Mouse (Mus musculus): ENCODE results near the gene B4galt3. TPM values are rescaled to one million over a fixed set of nuclear protein-coding genes. Genes with fewer than 3 reads are reported as not detected.

Gene B4galt3
- total and polyA plus RNA-seq, 2 experiments from 2014 or later, result 94.9 to 110 TPM

DNA sequence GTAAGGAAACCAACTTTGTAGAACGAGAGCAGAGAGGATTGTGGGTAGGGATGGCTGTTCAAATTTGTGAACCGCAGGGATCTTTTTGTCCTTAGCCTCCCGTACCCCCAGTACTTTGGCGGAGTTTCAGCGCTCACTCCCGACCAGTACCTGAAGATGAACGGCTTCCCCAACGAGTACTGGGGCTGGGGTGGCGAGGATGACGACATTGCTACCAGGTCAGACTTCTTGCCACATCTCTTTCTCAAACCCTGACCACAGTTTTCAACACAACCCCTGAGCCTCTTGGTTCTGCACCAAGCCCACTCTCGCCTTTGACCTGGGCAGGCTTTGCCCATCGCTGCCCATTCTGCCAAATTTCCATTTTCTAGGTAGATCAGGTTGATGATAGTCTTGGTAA, 4.0 kb downstream of the B4galt3 start:
- H3K4me1 ChIP-seq (ENCODE audit: insufficient read depth, low read length), result peaks cover 9% of the 10 kb centered on the region; the same call in 1 of the 2 replicates
- no peak for ATAC-seq (ENCODE audit: low FRiP score)
- WGBS, result 93% methylated on average over 12 of the region's 12 CpGs
- no peak for DNase-seq (ENCODE audit: low spot score)
- no peaks in the 10 kb centered on the region for H3K9me3 ChIP-seq (ENCODE audit: low read length)
- no peaks in the 10 kb centered on the region for H3K27me3 ChIP-seq (ENCODE audit: insufficient read depth, low read length)
- H3K4me2 ChIP-seq (ENCODE audit: low read depth, low read length, poor library complexity, severe bottlenecking), result no peak overlapping the region
- no peak for TF ChIP-seq CTCF (IDR thresholded peaks at IDR 0.05)
- H3K4me3 ChIP-seq (ENCODE audit: low read depth, low read length), result no peak overlapping the region
- H3K27ac ChIP-seq (ENCODE audit: low read depth, low read length), result no peak overlapping the region
- peaks cover 48% of the 10 kb centered on the region for H3K36me3 ChIP-seq (ENCODE audit: insufficient read depth, low read length)
- no peak overlapping the region for H3K9ac ChIP-seq (replicated peaks; ENCODE audit: low read length, poor library complexity, severe bottlenecking)

DNA sequence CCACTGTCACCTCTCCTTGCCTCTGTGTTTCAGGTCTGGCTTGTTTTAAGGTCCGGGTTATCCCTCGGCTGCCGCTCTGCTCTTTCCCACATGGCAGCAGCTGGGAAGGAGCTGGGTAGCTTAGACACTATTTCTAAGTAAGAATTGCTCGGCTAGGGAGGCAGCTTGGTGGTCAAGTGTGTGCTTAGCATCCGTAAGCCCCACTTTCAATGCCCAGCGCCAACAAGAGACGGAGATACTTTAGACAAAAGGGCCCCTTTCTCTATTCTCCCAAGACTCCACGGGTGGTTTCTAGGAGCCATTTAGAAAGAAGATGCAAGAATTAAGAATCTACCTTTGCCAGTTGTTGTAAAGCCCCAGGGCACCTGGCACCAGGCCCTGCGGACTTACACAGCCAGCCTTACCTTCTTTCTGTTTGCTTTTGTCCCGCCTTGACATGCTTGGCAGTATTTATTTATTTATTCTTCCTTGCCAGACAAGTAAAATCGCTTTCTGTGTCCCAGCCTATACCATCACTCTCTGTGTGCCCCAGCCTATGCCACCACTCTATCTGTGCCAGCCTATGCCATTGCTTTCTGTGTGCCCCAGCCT, 5.1 kb downstream of the B4galt3 start:
- H3K4me2 ChIP-seq (ENCODE audit: low read depth, low read length, poor library complexity, severe bottlenecking), result no peak overlapping the region
- H3K4me1 ChIP-seq (ENCODE audit: insufficient read depth, low read length), result peaks cover 12% of the 10 kb centered on the region
- no peaks in the 10 kb centered on the region for H3K9me3 ChIP-seq (ENCODE audit: low read length)
- no peak for ATAC-seq (ENCODE audit: low FRiP score)
- no peak for TF ChIP-seq CTCF (IDR thresholded peaks at IDR 0.05)
- WGBS, result 76% methylated on average over 11 of the region's 11 CpGs
- no peak for DNase-seq (ENCODE audit: low spot score)
- no peak overlapping the region for H3K4me3 ChIP-seq (ENCODE audit: low read depth, low read length)
- H3K27ac ChIP-seq (ENCODE audit: low read depth, low read length), result no peak overlapping the region
- no peak overlapping the region for H3K9ac ChIP-seq (replicated peaks; ENCODE audit: low read length, poor library complexity, severe bottlenecking)
- H3K27me3 ChIP-seq (ENCODE audit: insufficient read depth, low read length), result no peaks in the 10 kb centered on the region
- peaks cover 48% of the 10 kb centered on the region for H3K36me3 ChIP-seq (ENCODE audit: insufficient read depth, low read length)

DNA sequence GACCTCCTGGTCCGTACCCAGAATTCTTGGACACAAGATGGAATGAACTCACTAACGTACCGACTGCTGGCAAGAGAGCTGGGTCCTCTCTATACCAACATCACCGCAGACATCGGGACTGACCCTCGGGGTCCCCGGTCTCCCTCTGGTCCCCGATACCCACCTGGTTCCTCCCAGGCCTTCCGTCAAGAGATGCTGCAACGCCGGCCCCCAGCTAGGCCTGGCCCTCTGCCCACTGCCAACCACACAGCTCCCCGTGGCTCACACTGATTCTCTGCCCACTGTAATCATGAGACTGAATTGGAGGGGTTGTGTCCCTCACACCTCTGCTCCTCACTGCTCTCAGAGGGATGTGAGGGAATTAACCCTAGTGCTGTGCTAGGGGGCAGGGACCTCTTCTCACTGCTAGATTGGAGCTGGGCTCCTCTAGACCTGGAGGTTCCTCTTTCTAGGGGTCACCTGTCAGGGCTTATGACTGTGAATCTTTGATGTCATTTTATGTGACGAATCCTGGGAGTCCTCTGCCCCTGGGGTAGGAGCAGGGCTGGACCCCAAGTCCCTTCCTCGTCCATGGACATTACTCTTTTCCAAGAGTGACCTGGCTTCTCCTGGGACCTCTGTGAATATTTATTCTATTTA, 6.1 kb downstream of the B4galt3 start:
- no peak for ATAC-seq (ENCODE audit: low FRiP score)
- H3K4me2 ChIP-seq (ENCODE audit: low read depth, low read length, poor library complexity, severe bottlenecking), result no peak overlapping the region
- WGBS, result 89% methylated on average over 14 of the region's 14 CpGs
- TF ChIP-seq CTCF (IDR thresholded peaks at IDR 0.05), result no peak
- H3K9ac ChIP-seq (replicated peaks; ENCODE audit: low read length, poor library complexity, severe bottlenecking), result no peak overlapping the region
- DNase-seq (ENCODE audit: low spot score), result no peak
- no peak overlapping the region for H3K4me3 ChIP-seq (ENCODE audit: low read depth, low read length)
- no peaks in the 10 kb centered on the region for H3K27me3 ChIP-seq (ENCODE audit: insufficient read depth, low read length)
- H3K36me3 ChIP-seq (ENCODE audit: insufficient read depth, low read length), result peaks cover 48% of the 10 kb centered on the region
- H3K9me3 ChIP-seq (ENCODE audit: low read length), result no peaks in the 10 kb centered on the region
- H3K4me1 ChIP-seq (ENCODE audit: insufficient read depth, low read length), result peaks cover 8% of the 10 kb centered on the region
- no peak overlapping the region for H3K27ac ChIP-seq (ENCODE audit: low read depth, low read length)

DNA sequence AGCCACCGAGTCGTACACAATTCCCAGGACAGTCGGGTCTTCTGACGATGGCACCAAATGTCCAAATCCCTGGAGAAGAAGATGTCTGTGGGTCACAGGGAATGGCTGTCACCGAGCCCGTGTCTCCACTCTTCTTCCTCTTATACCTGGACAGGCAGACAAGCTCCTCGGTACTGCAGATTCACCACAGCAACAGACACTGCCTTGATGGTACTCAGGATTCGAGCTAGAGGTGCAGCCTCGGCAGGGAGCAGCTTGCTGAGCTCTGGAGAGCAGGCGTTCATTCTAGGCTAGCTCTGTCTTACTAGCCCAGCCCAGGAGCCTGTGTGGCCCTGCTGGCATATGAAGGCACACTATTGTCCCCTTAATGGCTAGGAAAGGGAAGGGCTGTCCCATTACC, 7.6 kb downstream of the B4galt3 start:
- Histone ChIP-seq H3K4me3 (ENCODE audit: low read depth, low read length) (no peak overlapping the region), H3K27ac (ENCODE audit: low read depth, low read length) (no peak overlapping the region), H3K36me3 (ENCODE audit: insufficient read depth, low read length) (peaks cover 53% of the 10 kb centered on the region), H3K9ac (replicated peaks; ENCODE audit: low read length, poor library complexity, severe bottlenecking) (no peak overlapping the region), H3K9me3 (ENCODE audit: low read length) (no peaks in the 10 kb centered on the region), H3K27me3 (ENCODE audit: insufficient read depth, low read length) (no peaks in the 10 kb centered on the region), H3K4me2 (ENCODE audit: low read depth, low read length, poor library complexity, severe bottlenecking) (no peak overlapping the region), H3K4me1 (ENCODE audit: insufficient read depth, low read length) (peaks cover 3% of the 10 kb centered on the region; the same call in 1 of the 2 replicates)
- TF ChIP-seq CTCF (IDR thresholded peaks at IDR 0.05), result no peak
- DNase-seq (ENCODE audit: low spot score) (no peak), ATAC-seq (ENCODE audit: low FRiP score) (no peak)
- 83% methylated on average over 10 of the region's 10 CpGs for WGBS

DNA sequence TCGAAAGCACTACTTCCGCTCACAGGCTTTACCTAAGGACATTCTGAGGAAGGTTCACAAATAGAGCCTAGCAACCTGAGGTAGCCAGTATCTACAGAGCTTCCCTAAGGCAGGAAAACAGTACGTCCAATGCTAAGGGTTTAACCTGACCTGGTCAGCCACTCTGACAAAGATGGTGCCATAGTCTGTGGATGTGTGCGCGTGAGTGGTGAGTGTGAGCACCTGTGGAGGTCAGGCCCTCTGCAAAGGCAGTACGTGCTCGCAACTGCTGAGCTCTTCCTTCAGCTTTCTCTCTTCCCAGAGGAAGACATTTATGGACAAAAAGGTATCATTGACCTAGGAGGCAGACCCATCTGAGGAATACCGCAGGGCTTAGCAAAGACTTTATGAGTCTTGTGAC, 8.3 kb downstream of the B4galt3 start:
- WGBS, result 94% methylated on average over 8 of the region's 8 CpGs
- no peak for ATAC-seq (ENCODE audit: low FRiP score)
- Histone ChIP-seq H3K4me1 (ENCODE audit: insufficient read depth, low read length) (peaks cover 3% of the 10 kb centered on the region; the same call in 1 of the 2 replicates), H3K27ac (ENCODE audit: low read depth, low read length) (no peak overlapping the region), H3K9ac (replicated peaks; ENCODE audit: low read length, poor library complexity, severe bottlenecking) (no peak overlapping the region), H3K4me3 (ENCODE audit: low read depth, low read length) (no peak overlapping the region), H3K36me3 (ENCODE audit: insufficient read depth, low read length) (peaks cover 53% of the 10 kb centered on the region), H3K27me3 (ENCODE audit: insufficient read depth, low read length) (no peaks in the 10 kb centered on the region), H3K4me2 (ENCODE audit: low read depth, low read length, poor library complexity, severe bottlenecking) (no peak overlapping the region), H3K9me3 (ENCODE audit: low read length) (no peaks in the 10 kb centered on the region)
- no peak for DNase-seq (ENCODE audit: low spot score)
- TF ChIP-seq CTCF (IDR thresholded peaks at IDR 0.05), result no peak

DNA sequence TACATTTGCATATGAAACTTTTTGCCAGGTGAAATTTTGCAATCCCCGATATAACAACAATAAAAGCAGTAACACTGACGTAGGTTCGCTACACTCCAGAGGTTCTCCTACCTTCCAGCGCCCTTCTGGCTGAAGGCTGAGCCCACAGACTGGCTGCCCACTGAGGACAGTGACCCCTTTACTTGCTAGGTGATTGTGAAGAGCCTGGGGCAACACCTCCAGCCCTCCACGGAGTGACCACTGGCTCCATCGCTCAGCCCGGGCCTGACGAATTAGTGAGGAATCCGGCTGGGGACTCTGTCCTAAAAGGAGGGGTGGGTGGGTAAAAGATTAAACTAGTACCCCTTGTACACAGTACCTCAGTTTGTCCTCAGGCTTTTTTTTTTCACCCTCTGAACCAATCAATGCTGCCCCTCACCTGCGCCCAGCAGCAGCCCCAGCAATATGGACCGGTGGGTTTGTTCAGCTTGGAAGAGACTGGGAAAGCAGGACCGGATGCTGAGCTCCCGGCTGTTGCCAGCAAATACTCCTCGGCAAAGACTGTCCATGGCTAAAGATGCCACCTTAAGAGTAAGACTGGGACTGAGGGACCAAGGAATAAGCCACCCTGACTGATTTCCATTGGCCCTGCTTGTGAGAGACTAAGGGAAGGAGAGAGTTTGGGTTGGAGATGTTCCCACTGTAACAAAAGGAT, 9.0 kb downstream of the B4galt3 start:
- Histone ChIP-seq H3K9me3 (ENCODE audit: low read length) (no peaks in the 10 kb centered on the region), H3K27ac (ENCODE audit: low read depth, low read length) (no peak overlapping the region), H3K27me3 (ENCODE audit: insufficient read depth, low read length) (no peaks in the 10 kb centered on the region), H3K4me3 (ENCODE audit: low read depth, low read length) (no peak overlapping the region), H3K4me2 (ENCODE audit: low read depth, low read length, poor library complexity, severe bottlenecking) (no peak overlapping the region), H3K4me1 (ENCODE audit: insufficient read depth, low read length) (peaks cover 3% of the 10 kb centered on the region; the same call in 1 of the 2 replicates), H3K9ac (replicated peaks; ENCODE audit: low read length, poor library complexity, severe bottlenecking) (no peak overlapping the region), H3K36me3 (ENCODE audit: insufficient read depth, low read length) (peaks cover 51% of the 10 kb centered on the region)
- ATAC-seq (ENCODE audit: low FRiP score) (no peak), DNase-seq (ENCODE audit: low spot score) (no peak)
- 88% methylated on average over 14 of the region's 14 CpGs for WGBS
- TF ChIP-seq CTCF (IDR thresholded peaks at IDR 0.05), result no peak

Data from midbrain, postnatal 0 days (tissue).